Mouse (Mus musculus) gastrocnemius, postnatal 10 days (tissue): ENCODE measurements around the gene Tank. TPM values are rescaled to one million over a fixed set of nuclear protein-coding genes. Genes with fewer than 3 reads are reported as not detected.

Experiments used
- DNase-seq: peaks from one replicate; pipeline ENCODE4 v3.0.0; 2021; ENCODE audit warnings: mixed read lengths
- long read RNA-seq, 2 experiments: library from polyadenylated mRNA; stranded (forward); transcript quantifications; one replicate each; pipeline ENCODE4 v2.0.0; 2021
- total RNA-seq, 2 experiments: library from RNA; stranded (reverse); gene quantifications; 2 replicates each; pipeline ENCODE4 v1.2.3; 2021

Tank gene
- total RNA-seq: 10 to 100 TPM; 14.3 to 18.3 TPM
- long read RNA-seq, experiment 1, transcript Tank-203 (8 exons, 2,039 nt): major isoform, 8 of 16 reads
- long read RNA-seq, experiment 1, partial matches to known transcripts: 0 of 16 reads
- long read RNA-seq, experiment 1, other reads (novel, unspliced or antisense): 7 of 16 reads
- long read RNA-seq, experiment 2, transcript Tank-203 (8 exons, 2,039 nt): major isoform, 5 of 8 reads
- long read RNA-seq, experiment 2, partial matches to known transcripts: 0 of 8 reads
- long read RNA-seq, experiment 2, other reads (novel, unspliced or antisense): 2 of 8 reads

DNA sequence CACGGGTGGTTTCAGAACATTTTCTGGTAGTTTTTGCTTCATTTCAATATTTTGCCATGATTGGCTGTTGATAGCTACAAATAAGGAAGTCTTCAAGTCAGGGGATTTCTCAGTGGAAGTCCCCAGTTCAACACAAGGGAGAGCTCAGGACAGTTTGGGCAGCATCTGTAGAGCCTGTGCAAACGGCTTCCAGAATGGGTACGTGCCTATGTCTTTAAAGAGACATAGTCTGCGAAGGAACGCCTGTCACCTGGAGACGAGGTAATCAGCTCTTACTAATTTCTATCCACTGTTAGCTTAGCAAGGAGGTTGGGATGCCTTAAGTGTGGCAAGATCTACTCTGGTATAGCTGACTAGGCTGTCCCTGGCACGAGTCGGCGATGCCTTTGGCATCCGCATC lies at the start of gene Tank:
TSS of gene Tank (plus strand) at position 153 of the 400 bp plus-strand sequence.
- DNase-seq: no peak

DNA sequence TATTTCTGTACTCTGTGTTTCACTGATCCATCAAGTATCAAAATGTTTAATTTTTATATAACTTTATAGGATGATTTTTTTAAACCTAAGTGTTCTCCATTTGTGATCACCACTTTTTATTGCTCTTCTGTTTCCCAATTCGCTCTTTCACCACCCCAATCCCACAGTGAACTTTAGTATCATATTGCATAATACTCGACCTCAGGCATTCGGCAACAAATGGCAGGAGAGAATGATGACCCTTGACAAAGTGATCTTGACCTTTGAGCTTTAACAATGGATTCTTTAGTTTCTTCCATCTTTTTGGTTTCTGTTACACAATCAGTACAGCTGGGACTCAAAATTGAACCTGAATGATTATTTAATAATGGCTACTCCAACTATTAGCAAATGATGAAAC lies 46.1 kb upstream of the Tank start:
- no peak for DNase-seq

DNA sequence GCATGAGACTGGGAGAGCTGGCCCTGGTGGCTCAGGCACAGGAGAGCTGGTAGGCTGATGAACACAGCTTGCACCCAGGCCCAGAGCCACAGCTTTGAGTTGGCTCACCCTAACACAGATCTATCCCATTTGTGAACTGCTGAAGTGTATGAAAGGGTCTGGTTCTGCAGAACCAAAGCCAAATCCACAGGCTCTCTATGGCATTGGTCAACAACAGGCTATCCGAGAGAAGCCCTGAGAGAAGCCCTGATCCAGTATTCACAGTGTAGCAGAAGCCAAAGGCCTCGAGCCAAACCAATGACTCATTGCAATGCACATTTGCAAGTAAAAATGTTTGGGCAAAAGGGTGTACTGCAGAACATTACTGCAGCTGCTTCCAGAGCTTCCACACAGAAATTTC lies 45.3 kb upstream of the Tank start:
- peak; percentile 49 for DNase-seq

DNA sequence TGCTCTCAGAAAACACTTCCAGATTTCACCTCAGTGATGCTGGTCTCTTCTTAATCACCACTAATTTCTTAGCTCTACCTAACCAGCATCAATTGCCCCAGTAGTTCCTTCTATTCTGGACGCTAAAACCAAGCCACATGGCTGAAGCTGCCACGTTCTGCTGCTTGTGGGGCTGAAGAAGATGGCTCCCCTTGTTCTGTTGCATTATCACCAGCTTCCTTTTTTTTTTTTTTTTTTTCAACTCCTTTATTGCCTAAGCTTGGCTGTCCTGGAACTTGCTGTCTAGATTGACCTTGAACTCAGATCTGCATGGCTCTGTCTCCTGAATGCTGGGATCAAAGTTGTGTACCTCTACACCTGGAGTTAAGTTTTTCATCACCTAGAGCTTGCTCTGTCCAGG lies 41.5 kb upstream of the Tank start:
- no peak for DNase-seq

DNA sequence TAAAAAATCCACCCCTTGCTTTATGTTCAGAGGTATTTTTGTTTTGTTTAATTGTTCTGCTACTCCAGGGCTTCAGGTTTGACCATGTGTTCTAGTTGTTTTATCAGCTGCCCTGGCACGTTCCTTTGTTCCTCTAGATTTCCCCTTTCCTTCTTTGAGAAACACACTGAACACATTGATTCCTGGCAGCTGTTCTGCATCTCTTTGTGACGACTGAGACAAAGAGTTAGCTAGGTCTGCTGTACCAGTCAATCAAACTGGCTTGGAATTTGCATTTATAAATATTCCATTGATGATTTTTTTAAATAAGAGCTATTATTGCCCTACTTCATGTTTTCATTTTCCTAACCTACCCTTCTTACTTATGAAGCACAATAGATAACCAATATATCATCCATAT lies 39.0 kb upstream of the Tank start:
- no peak for DNase-seq

DNA sequence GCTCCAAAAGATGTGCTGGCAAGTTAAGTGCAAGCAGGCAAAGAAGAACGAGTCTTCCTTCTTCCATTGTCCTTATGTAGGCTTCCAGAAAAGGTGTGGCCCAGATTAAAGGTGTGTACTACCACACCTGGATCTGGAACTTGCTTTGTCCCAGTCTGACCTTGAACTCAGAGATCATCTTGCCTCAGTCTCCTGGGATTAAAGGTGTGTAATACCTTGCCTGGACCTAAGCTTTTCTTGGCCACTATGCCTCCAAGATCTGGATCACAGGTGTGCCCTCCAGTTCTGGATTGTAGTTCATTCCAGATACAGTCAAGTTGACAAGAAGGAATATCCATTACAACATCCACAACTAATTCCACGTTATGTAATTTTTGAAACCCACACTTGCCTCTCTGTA lies 36.0 kb upstream of the Tank start:
- no peak for DNase-seq

DNA sequence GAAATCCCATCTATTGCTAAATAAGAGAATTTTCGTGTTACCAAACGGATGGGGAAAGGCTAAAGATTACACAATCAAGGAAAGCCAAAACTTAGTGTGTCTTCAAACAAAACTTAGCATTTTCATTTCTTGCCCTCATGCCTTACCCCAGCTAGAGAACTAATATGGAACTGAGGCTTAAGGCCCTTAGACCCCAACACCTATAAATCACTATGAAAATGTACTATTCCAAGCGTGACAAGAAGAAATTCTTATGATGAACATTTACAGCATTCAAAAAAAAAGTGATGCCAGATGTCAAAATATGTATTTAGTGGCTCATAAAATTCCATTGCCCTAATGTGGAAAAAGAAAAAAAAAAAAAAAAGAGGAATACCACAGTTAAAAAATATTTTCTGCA lies 32.7 kb upstream of the Tank start:
- no peak for DNase-seq

DNA sequence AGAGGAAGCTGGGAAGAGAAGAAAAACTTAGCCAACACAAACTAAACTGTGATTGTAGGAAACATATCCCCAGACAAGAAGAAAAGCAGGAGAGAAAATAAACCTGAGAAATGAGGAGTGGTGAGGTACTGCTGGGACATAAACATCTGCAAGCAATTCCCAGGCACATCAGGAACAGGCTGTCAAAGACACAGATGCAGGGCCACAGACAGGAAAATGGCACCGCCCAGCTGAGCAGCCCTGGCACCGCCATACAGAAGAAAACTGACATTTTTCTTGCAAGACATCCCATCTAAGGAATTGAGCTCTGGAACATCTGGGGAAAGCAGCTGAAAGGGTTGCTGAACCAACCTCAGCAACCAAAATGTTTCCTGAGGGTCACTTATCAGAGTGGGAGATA lies 30.4 kb upstream of the Tank start:
- DNase-seq: no peak

DNA sequence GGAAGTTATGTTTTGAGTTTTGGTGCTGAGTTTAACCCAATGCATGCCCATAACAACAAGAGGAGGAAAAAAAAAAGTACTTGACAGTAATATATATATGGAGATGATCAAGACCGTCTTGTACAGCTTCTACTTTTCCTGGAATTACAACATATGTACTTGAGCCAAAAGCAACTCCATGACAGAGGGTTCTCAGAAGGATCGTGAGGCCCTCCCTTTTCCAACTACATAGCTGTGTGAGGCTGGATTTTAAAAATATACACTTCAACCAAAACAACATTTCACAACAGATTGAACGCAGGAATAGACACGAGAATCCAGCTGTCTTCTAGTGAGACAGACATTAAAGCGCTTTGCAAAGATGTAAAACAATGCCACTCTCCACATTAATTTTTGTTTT lies 26.7 kb upstream of the Tank start:
- DNase-seq: no peak

DNA sequence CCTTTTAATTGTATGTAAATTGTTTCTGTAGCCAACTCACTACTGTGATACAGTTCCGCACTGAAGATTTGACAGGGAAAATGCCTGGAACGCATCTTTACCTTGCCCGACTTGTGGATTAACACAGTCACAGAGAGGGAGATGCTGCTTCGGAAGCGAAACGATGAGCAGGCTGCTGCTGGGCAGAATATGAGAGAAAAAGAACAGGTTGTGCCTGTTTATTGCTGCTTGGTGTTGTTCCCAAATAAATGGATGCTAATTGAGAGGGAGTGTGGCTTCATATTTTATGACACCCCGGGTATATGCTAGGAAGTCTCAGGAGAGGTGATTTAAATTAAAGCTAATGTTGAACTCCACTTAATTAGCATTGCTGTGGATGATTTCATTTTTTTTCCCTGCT lies 23.0 kb upstream of the Tank start:
- DNase-seq: no peak

DNA sequence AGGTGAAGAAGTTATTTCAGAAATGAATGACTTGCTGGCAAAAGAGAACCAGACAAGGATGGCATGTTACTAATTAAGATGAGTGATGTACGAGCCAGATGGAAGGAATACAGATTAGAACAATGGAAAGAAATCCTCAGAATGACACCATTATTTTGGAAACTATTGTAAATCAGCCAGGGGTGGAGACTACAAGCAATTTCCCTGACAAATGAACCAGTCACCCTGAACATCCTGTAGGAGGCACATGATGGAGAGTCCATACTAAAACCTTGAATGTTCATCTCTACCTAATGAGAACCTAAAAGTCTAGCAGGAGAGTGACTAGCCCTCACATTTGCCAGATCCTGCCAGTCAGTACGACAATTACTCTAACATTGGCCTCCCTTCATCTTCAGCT lies 22.6 kb upstream of the Tank start:
- DNase-seq: no peak

DNA sequence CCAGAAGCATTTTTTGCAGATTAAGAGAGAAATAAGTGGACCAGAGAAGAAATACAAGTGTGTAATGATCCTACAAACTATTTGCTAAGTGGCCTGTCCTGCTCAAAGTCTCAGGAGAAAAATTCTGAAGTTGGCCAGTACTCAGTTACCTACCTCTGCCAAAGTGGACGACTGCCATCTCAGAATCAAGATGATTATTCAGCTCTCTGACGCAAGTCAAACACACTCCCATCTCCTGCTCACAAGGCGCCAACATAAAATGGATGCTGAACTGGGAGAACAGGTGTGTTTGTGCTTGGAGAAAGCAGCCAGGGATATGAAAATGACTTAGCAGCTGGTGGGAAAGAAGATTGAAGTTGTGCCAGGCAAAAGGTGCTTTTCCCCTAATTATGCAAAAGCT lies 21.7 kb upstream of the Tank start:
- no peak for DNase-seq

DNA sequence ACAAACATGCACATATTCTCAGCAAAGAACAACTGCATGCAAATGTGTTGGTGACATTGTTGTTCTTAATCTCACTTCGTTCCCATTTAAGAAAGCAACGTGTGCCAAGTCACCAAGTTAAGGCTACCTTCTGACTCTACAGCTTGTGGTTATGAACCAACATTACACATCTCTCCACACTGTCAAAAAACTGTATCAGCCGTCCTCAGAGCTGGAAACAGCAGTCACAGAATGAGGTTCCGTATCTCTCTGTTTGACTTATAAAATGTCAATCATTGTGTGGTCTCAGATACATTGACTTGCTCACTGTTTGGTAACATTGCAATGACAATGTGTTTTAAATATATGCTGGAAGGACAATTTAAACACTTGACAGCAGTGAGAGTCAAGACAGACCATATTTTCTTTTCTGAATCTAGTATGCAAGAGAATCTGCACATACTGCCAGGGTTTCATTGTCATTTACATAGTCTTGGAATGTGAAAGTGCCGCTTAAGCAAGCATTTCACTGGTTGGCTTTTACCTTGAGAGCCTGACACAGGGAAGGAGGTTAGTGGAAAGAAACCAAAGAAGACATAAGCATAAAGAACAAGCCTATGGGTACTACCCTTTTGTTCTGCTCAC lies 20.4 kb upstream of the Tank start:
- DNase-seq: no peak

DNA sequence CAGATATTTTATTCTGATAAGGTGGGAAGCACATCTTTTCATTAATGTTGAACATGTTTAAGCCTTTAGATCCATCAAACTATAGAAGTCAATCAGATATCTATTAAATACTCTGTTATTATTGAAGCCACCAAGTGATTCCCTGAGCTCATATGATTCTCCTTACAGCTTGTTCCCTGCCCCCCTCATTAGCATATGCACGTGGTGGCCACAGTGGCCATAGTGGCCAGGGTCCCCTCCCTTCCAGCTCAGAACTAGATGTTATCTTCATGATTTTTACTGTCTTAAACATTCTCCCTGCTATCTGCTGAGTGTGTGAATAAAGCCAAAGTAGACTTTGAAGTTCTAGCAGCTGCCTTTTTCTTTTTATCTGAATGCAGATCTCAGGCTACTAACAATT lies 17.3 kb upstream of the Tank start:
- no peak for DNase-seq

DNA sequence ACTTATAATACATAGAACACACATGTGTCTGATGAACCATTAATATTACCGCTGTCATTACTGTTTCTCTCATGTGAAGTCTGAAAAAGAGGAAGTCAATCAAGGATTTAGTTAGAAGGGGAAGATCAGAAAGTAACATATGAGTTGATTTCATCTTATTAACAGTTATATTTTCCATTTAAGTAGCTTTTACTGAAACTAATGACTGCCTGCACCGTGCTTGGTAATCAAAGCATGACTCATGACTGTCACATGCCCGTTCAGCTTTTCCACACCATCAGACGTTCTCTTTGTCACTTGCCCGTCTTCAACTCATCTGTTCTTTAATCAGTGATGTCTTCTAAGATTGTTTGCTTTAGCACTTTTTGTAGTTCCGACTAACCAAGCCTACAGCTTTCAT lies 15.2 kb upstream of the Tank start:
- no peak for DNase-seq

DNA sequence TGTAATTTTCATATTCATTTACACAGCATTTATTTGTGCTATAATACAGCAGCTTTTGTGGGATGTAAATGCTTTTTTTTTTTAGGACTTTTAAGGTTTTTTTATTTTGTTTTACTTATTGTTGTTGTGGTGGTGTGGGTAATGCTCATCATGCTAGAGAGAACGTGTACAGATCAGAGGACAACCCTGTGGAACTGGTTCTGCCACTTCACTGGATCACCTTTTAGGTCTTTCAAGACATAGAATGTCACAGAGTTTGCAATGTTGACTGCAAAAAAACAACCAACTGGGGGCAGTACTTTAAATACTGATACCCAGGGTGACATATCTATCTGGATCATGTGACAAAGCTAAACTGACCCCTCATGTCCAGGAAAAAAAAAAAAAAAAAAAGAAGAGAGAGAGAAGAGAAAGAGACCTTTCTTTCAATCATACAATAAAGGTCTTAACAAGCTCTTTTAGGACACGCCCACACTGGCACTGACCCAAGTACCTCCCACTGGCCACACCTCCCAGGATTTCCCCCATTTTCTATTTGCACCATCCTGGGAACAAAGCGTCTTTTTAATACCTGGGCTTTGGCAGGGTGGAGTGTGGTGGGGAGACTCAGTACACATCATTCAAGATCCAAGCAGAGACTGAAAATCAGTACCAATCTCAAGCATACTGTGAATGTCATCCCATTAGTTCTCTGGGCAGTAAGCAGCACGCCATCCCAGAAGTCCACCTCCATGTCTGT lies 11.2 kb upstream of the Tank start:
- DNase-seq: peak; percentile 28

DNA sequence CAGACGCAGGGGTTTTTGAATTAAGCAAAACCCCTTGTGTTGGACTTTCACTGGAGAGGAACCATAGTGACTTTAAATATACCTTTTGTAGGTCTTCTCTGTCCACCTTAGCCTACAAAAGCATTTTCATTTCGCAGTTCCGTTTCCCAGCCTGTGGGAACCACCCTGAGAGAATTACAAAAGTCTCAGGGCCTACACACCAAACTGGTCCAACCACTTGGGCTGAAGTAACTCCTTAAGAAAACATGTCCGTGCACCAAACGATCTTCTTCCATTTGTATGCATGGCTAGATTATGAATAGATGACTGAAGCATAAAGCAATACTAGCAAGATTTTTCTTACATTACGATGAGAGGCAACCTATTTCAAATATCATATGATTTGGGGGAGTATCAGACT lies 9.2 kb upstream of the Tank start:
- DNase-seq: no peak

DNA sequence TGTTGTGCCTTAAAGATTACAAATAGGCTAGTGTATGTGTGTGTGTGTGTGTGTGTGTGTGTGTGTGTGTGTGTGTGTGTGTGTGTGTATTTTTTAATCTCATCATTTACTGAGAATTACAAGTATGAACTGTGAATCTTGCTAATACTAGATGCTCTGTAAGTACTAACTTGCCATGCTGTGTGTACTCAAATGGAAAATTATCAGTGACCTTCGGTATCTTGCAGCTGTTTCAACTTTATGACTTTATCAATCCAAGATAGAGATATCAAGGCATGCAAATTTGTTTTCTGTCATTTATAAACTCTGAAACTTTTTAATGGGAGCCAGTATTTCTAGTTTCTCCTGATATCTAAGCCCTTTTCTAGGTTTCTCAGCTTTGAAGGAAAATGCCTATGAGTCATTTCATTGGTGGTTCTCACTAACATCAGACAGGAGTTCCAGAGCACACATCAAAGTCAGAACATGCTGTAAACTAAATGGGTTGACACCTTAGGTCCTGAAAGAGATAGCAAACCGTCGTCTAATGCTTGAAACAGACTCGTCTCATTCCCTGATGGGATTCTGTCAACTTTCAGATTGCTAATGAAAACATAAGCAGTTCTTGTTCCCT lies 6.9 kb upstream of the Tank start:
- DNase-seq: no peak

DNA sequence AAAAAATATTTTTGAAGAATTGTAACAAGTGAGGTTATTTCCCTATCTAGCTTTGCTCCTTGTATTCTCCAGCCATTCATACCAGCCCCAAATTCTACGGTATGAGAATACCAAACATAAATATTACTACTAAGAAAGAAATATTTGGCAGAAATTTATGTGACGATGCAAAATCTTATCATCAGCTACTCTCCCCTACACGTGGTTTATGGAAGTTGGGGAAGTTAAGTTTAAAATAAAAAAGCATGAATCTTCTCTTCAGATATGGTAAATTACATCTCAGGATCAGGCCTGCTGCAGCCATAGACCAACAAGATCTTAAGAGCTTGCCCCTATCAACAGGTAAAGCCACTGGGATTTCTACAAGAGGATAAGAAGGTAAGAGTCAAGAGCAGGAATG lies 1.9 kb upstream of the Tank start:
- DNase-seq: no peak

DNA sequence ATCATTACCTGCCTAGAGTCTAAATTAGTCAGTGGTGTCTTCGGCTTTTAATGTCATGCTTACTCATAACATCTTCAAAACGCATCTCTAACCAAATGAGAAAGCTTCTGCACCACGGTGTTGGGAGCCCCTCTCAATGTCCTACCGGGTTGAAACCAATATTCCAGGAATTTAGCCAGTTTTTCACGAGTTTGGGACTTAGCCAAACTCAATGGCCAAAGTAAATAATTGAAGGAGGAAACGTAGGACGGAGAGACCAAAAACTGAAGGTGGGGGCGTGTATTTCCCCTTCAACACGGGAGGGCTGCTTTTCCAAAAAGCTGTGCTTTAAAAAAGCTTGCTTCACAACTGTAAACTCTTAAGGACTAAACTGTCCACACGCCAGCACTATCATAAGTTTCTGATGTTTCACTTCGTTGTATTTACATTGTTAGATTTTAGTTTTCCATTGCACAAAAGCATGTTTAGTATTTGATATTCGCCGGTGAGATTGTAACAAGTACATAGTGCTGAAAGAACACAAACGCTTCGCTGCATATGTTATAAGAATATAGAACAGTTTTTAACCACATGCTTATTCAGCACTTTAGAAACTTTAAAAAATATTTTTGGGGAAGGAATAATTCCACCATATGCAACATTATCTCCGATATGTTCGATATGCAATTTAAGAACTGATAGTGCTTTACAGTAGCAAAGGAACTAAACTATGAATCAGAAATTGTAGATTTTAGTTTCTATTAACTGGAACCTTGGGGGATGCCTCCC lies 1.3 kb upstream of the Tank start:
- no peak for DNase-seq

DNA sequence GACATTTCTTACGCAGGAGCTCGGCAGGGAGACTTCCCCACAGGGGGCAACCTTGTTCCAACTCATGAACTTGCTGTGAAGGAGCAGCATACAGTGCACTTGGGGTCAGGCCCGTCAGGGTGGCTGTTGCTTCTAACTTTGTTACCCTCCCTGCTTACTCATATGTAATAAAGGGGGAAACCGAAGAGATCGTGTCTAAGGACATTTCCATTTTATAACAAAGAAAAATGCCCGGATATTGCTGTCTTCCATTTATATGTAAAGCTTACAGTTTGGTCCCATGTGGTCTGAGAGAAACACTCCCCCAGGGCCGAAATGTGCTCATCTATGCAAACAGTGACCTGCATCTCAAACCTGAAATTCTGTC lies 706 bp upstream of the Tank start:
- DNase-seq: no peak

DNA sequence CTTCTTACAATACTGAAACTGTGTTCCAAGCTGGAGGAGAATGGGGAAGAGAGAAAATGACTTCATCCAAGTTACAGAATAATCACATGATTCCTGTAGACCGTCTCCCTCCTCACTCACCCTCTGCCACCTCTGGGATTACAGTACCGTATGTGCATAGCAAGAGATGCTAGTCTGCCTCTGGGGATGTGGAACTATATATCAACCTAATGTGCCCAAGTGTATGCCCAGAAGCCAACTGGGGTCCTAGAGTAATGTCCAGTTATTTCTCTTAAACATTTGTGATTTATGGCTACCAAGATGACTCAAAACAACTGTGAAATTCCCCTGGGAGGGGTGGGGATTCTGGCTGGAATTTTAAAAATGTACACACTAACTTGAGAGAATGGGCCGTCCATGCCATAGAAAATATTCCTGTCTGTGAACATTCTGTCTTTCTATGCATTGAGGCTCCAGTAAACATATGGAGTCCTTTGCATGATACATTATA lies 1.2 kb downstream of the Tank start:
- no peak for DNase-seq

DNA sequence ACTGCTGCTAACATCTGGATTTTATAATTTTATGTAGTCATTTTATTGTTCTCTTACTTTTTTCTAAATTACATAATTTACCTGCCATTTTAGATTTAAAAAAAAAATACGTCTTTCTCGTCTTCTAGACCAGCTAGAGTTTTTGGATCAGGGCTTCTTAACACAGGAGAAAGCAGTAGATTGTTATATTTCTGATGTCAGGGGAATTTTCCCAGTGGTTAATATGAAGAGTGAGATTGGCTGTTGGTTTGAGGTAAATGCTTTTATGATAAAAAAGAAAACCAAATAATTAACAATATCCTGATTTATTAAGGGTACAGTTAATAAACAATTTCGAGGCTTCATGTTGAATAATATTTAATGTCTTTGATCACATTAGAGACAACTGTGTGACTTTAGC lies 1.7 kb downstream of the Tank start:
- DNase-seq: no peak
